Mouse (Mus musculus): ENCODE measurements around the gene Otulinl. TPM values are rescaled to one million over a fixed set of nuclear protein-coding genes. Genes with fewer than 3 reads are reported as not detected.

Gene Otulinl
- polyA plus RNA-seq, 1 experiment: 1.4 TPM

GRCm38 (mm10) chr15:27659592-27660244 is 21.7 kb downstream of the Otulinl start:
- H3K4me1 ChIP-seq: peaks cover 12% of the 10 kb centered on the region
- H3K27me3 ChIP-seq (replicated peaks): no peaks in the 10 kb centered on the region
- peaks cover 11% of the 10 kb centered on the region; the same call in 1 of the 2 replicates for H3K9me3 ChIP-seq
- H3K4me3 ChIP-seq (replicated peaks): no peak overlapping the region
- TF ChIP-seq FLI1 (IDR thresholded peaks at IDR 0.05; ENCODE audit: low read length) (no peak), GATA1 (IDR thresholded peaks at IDR 0.05; ENCODE audit: borderline replicate concordance, low read length) (no peak)
- H3K36me3 ChIP-seq (replicated peaks; ENCODE audit: low read length): peaks cover 17% of the 10 kb centered on the region

GRCm38 (mm10) chr15:27659143-27659542 is 22.2 kb downstream of the Otulinl start:
- H3K4me3 ChIP-seq (replicated peaks): no peak overlapping the region
- TF ChIP-seq FLI1 (IDR thresholded peaks at IDR 0.05; ENCODE audit: low read length): no peak
- no peak for TF ChIP-seq GATA1 (IDR thresholded peaks at IDR 0.05; ENCODE audit: borderline replicate concordance, low read length)
- peaks cover 11% of the 10 kb centered on the region; the same call in 1 of the 2 replicates for H3K9me3 ChIP-seq
- peaks cover 12% of the 10 kb centered on the region for H3K4me1 ChIP-seq
- peaks cover 16% of the 10 kb centered on the region for H3K36me3 ChIP-seq (replicated peaks; ENCODE audit: low read length)
- H3K27me3 ChIP-seq (replicated peaks): no peaks in the 10 kb centered on the region

GRCm38 (mm10) chr15:27658356-27658755 is 23.0 kb downstream of the Otulinl start:
- peaks cover 8% of the 10 kb centered on the region; the same call in 1 of the 2 replicates for H3K9me3 ChIP-seq
- peaks cover 8% of the 10 kb centered on the region for H3K36me3 ChIP-seq (replicated peaks; ENCODE audit: low read length)
- H3K27me3 ChIP-seq (replicated peaks): no peaks in the 10 kb centered on the region
- TF ChIP-seq FLI1 (IDR thresholded peaks at IDR 0.05; ENCODE audit: low read length): no peak
- no peak for TF ChIP-seq GATA1 (IDR thresholded peaks at IDR 0.05; ENCODE audit: borderline replicate concordance, low read length)
- H3K4me3 ChIP-seq (replicated peaks): no peak overlapping the region
- peaks cover 12% of the 10 kb centered on the region for H3K4me1 ChIP-seq

GRCm38 (mm10) chr15:27657866-27658265 is 23.5 kb downstream of the Otulinl start:
- Histone ChIP-seq H3K36me3 (replicated peaks; ENCODE audit: low read length) (peaks cover 6% of the 10 kb centered on the region), H3K4me3 (replicated peaks) (no peak overlapping the region)

GRCm38 (mm10) chr15:27656626-27657025 is 24.8 kb downstream of the Otulinl start:
- Histone ChIP-seq H3K36me3 (replicated peaks; ENCODE audit: low read length) (peaks cover 6% of the 10 kb centered on the region), H3K9me3 (peaks cover 8% of the 10 kb centered on the region; the same call in 1 of the 2 replicates), H3K4me1 (peaks cover 6% of the 10 kb centered on the region; the same call in 1 of the 2 replicates), H3K27me3 (replicated peaks) (no peaks in the 10 kb centered on the region), H3K4me3 (replicated peaks) (no peak overlapping the region)
- no peak for TF ChIP-seq FLI1 (IDR thresholded peaks at IDR 0.05; ENCODE audit: low read length)
- TF ChIP-seq GATA1 (IDR thresholded peaks at IDR 0.05; ENCODE audit: borderline replicate concordance, low read length): no peak

More at GRCm38 (mm10) chr15:27657866-27658265, 23.5 kb downstream of the Otulinl start:
- H3K4me1 ChIP-seq: peaks cover 8% of the 10 kb centered on the region
- H3K9me3 ChIP-seq: peaks cover 8% of the 10 kb centered on the region; the same call in 1 of the 2 replicates
- TF ChIP-seq GATA1 (IDR thresholded peaks at IDR 0.05; ENCODE audit: borderline replicate concordance, low read length): no peak
- no peak for TF ChIP-seq FLI1 (IDR thresholded peaks at IDR 0.05; ENCODE audit: low read length)
- no peaks in the 10 kb centered on the region for H3K27me3 ChIP-seq (replicated peaks)

- Histone ChIP-seq H3K4me3 (replicated peaks) (no peak overlapping the region), H3K27me3 (replicated peaks) (no peaks in the 10 kb centered on the region), H3K4me1 (peaks cover 6% of the 10 kb centered on the region; the same call in 1 of the 2 replicates), H3K36me3 (replicated peaks; ENCODE audit: low read length) (peaks cover 6% of the 10 kb centered on the region), H3K9me3 (peaks cover 8% of the 10 kb centered on the region; the same call in 1 of the 2 replicates)
- TF ChIP-seq FLI1 (IDR thresholded peaks at IDR 0.05; ENCODE audit: low read length) (no peak), GATA1 (IDR thresholded peaks at IDR 0.05; ENCODE audit: borderline replicate concordance, low read length) (no peak)
Observed at GRCm38 (mm10) chr15:27655015-27655414, 26.4 kb downstream of the Otulinl start.

GRCm38 (mm10) chr15:27647686-27648085 is 33.7 kb downstream of the Otulinl start:
- Histone ChIP-seq H3K4me3 (replicated peaks) (no peak overlapping the region), H3K9me3 (peaks cover under 1% of the 10 kb centered on the region; the same call in 1 of the 2 replicates), H3K27me3 (replicated peaks) (peaks cover 7% of the 10 kb centered on the region), H3K36me3 (replicated peaks; ENCODE audit: low read length) (no peaks in the 10 kb centered on the region), H3K4me1 (no peaks in the 10 kb centered on the region)
- TF ChIP-seq GATA1 (IDR thresholded peaks at IDR 0.05; ENCODE audit: borderline replicate concordance, low read length) (no peak), FLI1 (IDR thresholded peaks at IDR 0.05; ENCODE audit: low read length) (no peak)

- peaks cover 7% of the 10 kb centered on the region for H3K27me3 ChIP-seq (replicated peaks)
- H3K4me1 ChIP-seq: no peaks in the 10 kb centered on the region
- TF ChIP-seq FLI1 (IDR thresholded peaks at IDR 0.05; ENCODE audit: low read length) (no peak), GATA1 (IDR thresholded peaks at IDR 0.05; ENCODE audit: borderline replicate concordance, low read length) (no peak)
- H3K36me3 ChIP-seq (replicated peaks; ENCODE audit: low read length): no peaks in the 10 kb centered on the region
- H3K4me3 ChIP-seq (replicated peaks): no peak overlapping the region
- H3K9me3 ChIP-seq: peaks cover 3% of the 10 kb centered on the region; the same call in 1 of the 2 replicates
Observed at GRCm38 (mm10) chr15:27646665-27647064, 34.7 kb downstream of the Otulinl start.

- Histone ChIP-seq H3K9me3 (peaks cover 3% of the 10 kb centered on the region; the same call in 1 of the 2 replicates), H3K36me3 (replicated peaks; ENCODE audit: low read length) (no peaks in the 10 kb centered on the region), H3K4me1 (peaks cover 7% of the 10 kb centered on the region), H3K4me3 (replicated peaks) (no peak overlapping the region), H3K27me3 (replicated peaks) (peaks cover 7% of the 10 kb centered on the region)
- TF ChIP-seq FLI1 (IDR thresholded peaks at IDR 0.05; ENCODE audit: low read length) (no peak), GATA1 (IDR thresholded peaks at IDR 0.05; ENCODE audit: borderline replicate concordance, low read length) (no peak)
Observed at GRCm38 (mm10) chr15:27645250-27645649, 36.1 kb downstream of the Otulinl start.

GRCm38 (mm10) chr15:27642895-27643294 is 38.5 kb downstream of the Otulinl start:
- Histone ChIP-seq H3K36me3 (replicated peaks; ENCODE audit: low read length) (no peaks in the 10 kb centered on the region), H3K4me1 (peaks cover 7% of the 10 kb centered on the region), H3K27me3 (replicated peaks) (peaks cover 7% of the 10 kb centered on the region), H3K9me3 (peaks cover 3% of the 10 kb centered on the region; the same call in 1 of the 2 replicates), H3K4me3 (replicated peaks) (no peak overlapping the region)
- TF ChIP-seq FLI1 (IDR thresholded peaks at IDR 0.05; ENCODE audit: low read length): no peak
- no peak for TF ChIP-seq GATA1 (IDR thresholded peaks at IDR 0.05; ENCODE audit: borderline replicate concordance, low read length)
